Mouse (Mus musculus) cerebellum, adult 2 months (tissue): ENCODE measurements around the gene Crim1.

Experiments
- CTCF ChIP-seq: fragments of 200-500 bp; IDR thresholded peaks from 2 replicates; pipeline ENCODE4 v1.5.1; 2011; ENCODE audit warnings: low read depth, mild to moderate bottlenecking, control low read depth, low read length, moderate library complexity, borderline replicate concordance; ENCODE audit not compliant: insufficient read depth
- POLR2A ChIP-seq: fragments of 200-500 bp; IDR thresholded peaks from 2 replicates; pipeline ENCODE4 v1.6.1; 2011; ENCODE audit warnings: low read length, control low read depth, borderline replicate concordance; ENCODE audit not compliant: insufficient read depth

GRCm38 (mm10) chr17:78291030-78291429 lies 91.0 kb downstream of the Crim1 start:
- no peak for TF ChIP-seq CTCF
- no peak for TF ChIP-seq POLR2A
